Mouse (Mus musculus): Measurements from ENCODE around the gene Igdcc3.

DNA sequence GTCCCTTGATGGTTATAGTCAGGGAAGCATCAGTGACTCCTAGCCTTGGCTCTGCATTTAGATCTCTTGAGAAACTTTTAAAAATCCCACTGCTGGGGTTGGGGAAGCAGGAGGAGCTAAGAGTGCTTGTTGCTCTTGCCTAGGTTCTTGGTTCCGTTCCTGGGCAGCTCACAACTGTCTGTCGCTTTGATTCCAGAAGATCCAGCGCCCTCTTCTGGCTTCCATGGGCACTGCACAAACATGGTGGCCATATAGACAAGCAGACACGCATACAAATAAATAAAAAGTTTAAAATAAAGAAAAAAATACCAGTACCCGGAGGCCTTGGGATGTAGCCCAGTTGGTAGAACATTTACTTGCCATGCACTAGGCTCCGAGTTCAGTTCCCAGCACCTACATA lies 89.3 kb downstream of the Igdcc3 start:
- no peak for TF ChIP-seq EP300 (IDR thresholded peaks at IDR 0.05; ENCODE audit: low read depth)
- peak; percentile 65 for TF ChIP-seq CTCF (IDR thresholded peaks at IDR 0.05; ENCODE audit: low read depth)
